In genomic region chr3:115854672-115855191, GRCm38 (mm10) we compare ENCODE assay signal across 19 mouse cellular contexts. TPM values are rescaled to one million over a fixed set of nuclear protein-coding genes. Genes with fewer than 3 reads are reported as not detected.
DNase-seq lines count a peak whose midpoint lies in the region; ATAC-seq and TF ChIP-seq lines count a peak whose summit lies in the region.
"Had no signal": no experiment of that assay in that cellular context is flagged by ENCODE, and none has a peak within 500 bp of the region (broad histone marks: within the 10 kb centered on the region; RNA-seq: fewer than 3 reads in every experiment).

No protein-coding gene starts in this region.

- no peaks in the 10 kb centered on the region for H3K27me3 ChIP-seq in forebrain, embryonic 10.5 days (ENCODE audit: poor library complexity, severe bottlenecking)
- H3K27me3 ChIP-seq in forebrain, embryonic 16.5 days (replicated peaks; ENCODE audit: control insufficient read depth, insufficient read depth, low read length), result no peaks in the 10 kb centered on the region
- H3K27me3 ChIP-seq in hindbrain, embryonic 13.5 days, result no peaks in the 10 kb centered on the region
- no peaks in the 10 kb centered on the region for H3K27me3 ChIP-seq in hindbrain, embryonic 16.5 days (replicated peaks; ENCODE audit: control insufficient read depth, insufficient read depth, low read length)
- H3K27me3 ChIP-seq: embryonic facial prominence, embryonic 13.5 days; embryonic facial prominence, embryonic 15.5 days; Patski had no signal

- H3K9ac ChIP-seq in forebrain, embryonic 16.5 days (replicated peaks; ENCODE audit: low read depth, low read length), result no peak overlapping the region
- H3K9ac ChIP-seq in hindbrain, embryonic 13.5 days, result no peak overlapping the region
- H3K9ac ChIP-seq in hindbrain, embryonic 16.5 days (ENCODE audit: low read depth, low read length), result no peak overlapping the region
- H3K9ac ChIP-seq: embryonic facial prominence, embryonic 13.5 days; embryonic facial prominence, embryonic 15.5 days had no signal

- peak overlapping the region; percentile 84 for H3K27ac ChIP-seq in forebrain, embryonic 10.5 days
- no peak overlapping the region for H3K27ac ChIP-seq in forebrain, embryonic 16.5 days (ENCODE audit: low read length)
- peak overlapping the region; percentile 61 for H3K27ac ChIP-seq in layer of hippocampus, adult 2 months
- peak overlapping the region; percentile 46; the same call in 1 of the 2 replicates for H3K27ac ChIP-seq in cortical plate, adult 2 months (ENCODE audit: insufficient read depth, low read length)
- no peak overlapping the region for H3K27ac ChIP-seq in hindbrain, embryonic 13.5 days
- H3K27ac ChIP-seq in hindbrain, embryonic 16.5 days (ENCODE audit: low read depth, low read length), result no peak overlapping the region
- H3K27ac ChIP-seq: embryonic facial prominence, embryonic 13.5 days; embryonic facial prominence, embryonic 15.5 days had no signal

- H3K4me1 ChIP-seq in forebrain, embryonic 10.5 days, result peaks cover 46% of the 10 kb centered on the region
- peaks cover 14% of the 10 kb centered on the region for H3K4me1 ChIP-seq in forebrain, embryonic 16.5 days (replicated peaks; ENCODE audit: control insufficient read depth, insufficient read depth, low read length)
- H3K4me1 ChIP-seq in cortical plate, adult 2 months (ENCODE audit: control insufficient read depth, insufficient read depth, low read length), result no peaks in the 10 kb centered on the region
- H3K4me1 ChIP-seq in hindbrain, embryonic 13.5 days (replicated peaks), result peaks cover 15% of the 10 kb centered on the region
- H3K4me1 ChIP-seq in hindbrain, embryonic 16.5 days (ENCODE audit: control insufficient read depth, insufficient read depth, low read depth, low read length), result peaks cover 3% of the 10 kb centered on the region
- H3K4me1 ChIP-seq: embryonic facial prominence, embryonic 13.5 days; embryonic facial prominence, embryonic 15.5 days had no signal

- no peak for TF ChIP-seq POLR2A in cortical plate, adult 2 months (IDR thresholded peaks at IDR 0.05; ENCODE audit: extremely low read depth, insufficient read depth, low read length)

- 90% methylated on average over 7 of the region's 7 CpGs for WGBS in forebrain, embryonic 10.5 days
- WGBS in forebrain, embryonic 16.5 days, result 94% methylated on average over 7 of the region's 7 CpGs
- WGBS in hindbrain, embryonic 13.5 days, result 96% methylated on average over 7 of the region's 7 CpGs
- 94% methylated on average over 7 of the region's 7 CpGs for WGBS in hindbrain, embryonic 16.5 days

- DNase-seq in forebrain, embryonic 10.5 days (ENCODE audit: extremely low spot score, low spot score), result no peak
- DNase-seq in layer of hippocampus, adult 2 months (ENCODE audit: low spot score in 2 of 2), result no peak
- DNase-seq in layer of hippocampus, postnatal 14 days (ENCODE audit: low spot score in 2 of 2), result no peak
- DNase-seq: adrenal gland, adult 8-10 months; adrenal gland, postnatal 14 days; adrenal gland, postnatal 36 days; cerebellum, postnatal 25 days; embryo, embryonic 11 days had no signal

- no peak for ATAC-seq in forebrain, embryonic 16.5 days
- ATAC-seq in hindbrain, embryonic 13.5 days (ENCODE audit: low FRiP score), result no peak
- ATAC-seq in hindbrain, embryonic 16.5 days, result no peak
- ATAC-seq: activated CD4-positive, CD25-positive, alpha-beta regulatory T cell, adult 4 months; forebrain, embryonic 14.5 days; Patski had no signal

- no peaks in the 10 kb centered on the region for H3K36me3 ChIP-seq in forebrain, embryonic 10.5 days (replicated peaks)
- no peaks in the 10 kb centered on the region for H3K36me3 ChIP-seq in forebrain, embryonic 16.5 days (ENCODE audit: control insufficient read depth, insufficient read depth)
- H3K36me3 ChIP-seq in hindbrain, embryonic 13.5 days, result no peaks in the 10 kb centered on the region
- H3K36me3 ChIP-seq in hindbrain, embryonic 16.5 days (ENCODE audit: control insufficient read depth, insufficient read depth, low read length), result no peaks in the 10 kb centered on the region
- H3K36me3 ChIP-seq: embryonic facial prominence, embryonic 13.5 days; embryonic facial prominence, embryonic 15.5 days; G1E had no signal

- H3K4me2 ChIP-seq in forebrain, embryonic 16.5 days (ENCODE audit: low read length), result no peak overlapping the region
- H3K4me2 ChIP-seq in hindbrain, embryonic 13.5 days, result no peak overlapping the region
- no peak overlapping the region for H3K4me2 ChIP-seq in hindbrain, embryonic 16.5 days (ENCODE audit: low read length)
- H3K4me2 ChIP-seq: embryonic facial prominence, embryonic 13.5 days; embryonic facial prominence, embryonic 15.5 days had no signal

- no peaks in the 10 kb centered on the region for H3K9me3 ChIP-seq in forebrain, embryonic 10.5 days
- no peaks in the 10 kb centered on the region for H3K9me3 ChIP-seq in forebrain, embryonic 16.5 days (ENCODE audit: control insufficient read depth, low read length)
- H3K9me3 ChIP-seq in hindbrain, embryonic 13.5 days, result no peaks in the 10 kb centered on the region
- H3K9me3 ChIP-seq in hindbrain, embryonic 16.5 days (ENCODE audit: control insufficient read depth, low read length), result no peaks in the 10 kb centered on the region
- H3K9me3 ChIP-seq: embryonic facial prominence, embryonic 13.5 days; embryonic facial prominence, embryonic 15.5 days; G1E had no signal

- H3K4me3 ChIP-seq in forebrain, embryonic 10.5 days, result no peak overlapping the region
- H3K4me3 ChIP-seq in forebrain, embryonic 16.5 days (replicated peaks; ENCODE audit: low read length), result no peak overlapping the region
- no peak overlapping the region for H3K4me3 ChIP-seq in layer of hippocampus, adult 2 months
- H3K4me3 ChIP-seq in cortical plate, adult 2 months (ENCODE audit: insufficient read depth, low read length), result no peak overlapping the region
- no peak overlapping the region for H3K4me3 ChIP-seq in hindbrain, embryonic 13.5 days
- H3K4me3 ChIP-seq in hindbrain, embryonic 16.5 days (ENCODE audit: low read length), result no peak overlapping the region
- H3K4me3 ChIP-seq: embryonic facial prominence, embryonic 13.5 days; embryonic facial prominence, embryonic 15.5 days; erythroblast, embryonic 14.5 days had no signal

- no peak for TF ChIP-seq CTCF in layer of hippocampus, adult 2 months (conservative IDR thresholded peaks at IDR 0.05)
- no peak for TF ChIP-seq CTCF in cortical plate, adult 2 months (IDR thresholded peaks at IDR 0.05; ENCODE audit: extremely low read depth, insufficient read depth, low read length)

RNA-seq across cellular contexts. Expression of gene Dph5, which starts 32.9 kb away (rescaled TPM):
- 35.1 and 36.4 TPM in 2 replicates for polyA plus RNA-seq in forebrain, embryonic 10.5 days (2016; fragmentation: Nextera tagmentation; extraction: Ambion mirVana)
- polyA plus RNA-seq in forebrain, embryonic 16.5 days (2015; fragmentation: Nextera tagmentation; extraction: Ambion mirVana), result 30.2 and 32.6 TPM in 2 replicates
- total RNA-seq in layer of hippocampus, adult 2 months (2021), result 10 to 100 TPM; 13.1 to 16.2 TPM
- total RNA-seq in layer of hippocampus, postnatal 14 days (2021), result 10 to 100 TPM; 15.9 to 16.9 TPM
- polyA plus RNA-seq in cortical plate, adult 2 months (2012; rRNA removed), result 14.2 and 15.0 TPM in 2 replicates
- polyA plus RNA-seq in hindbrain, embryonic 13.5 days (2015; fragmentation: Nextera tagmentation; extraction: Ambion mirVana), result 25.6 and 27.7 TPM in 2 replicates
- polyA plus RNA-seq in hindbrain, embryonic 16.5 days (2015; fragmentation: Nextera tagmentation; extraction: Ambion mirVana), result 25.0 and 26.9 TPM in 2 replicates

Comparison
In these comparisons a context has a peak if more than half of its experiments do, and no peak if none do; other contexts are left out.
1. H3K27ac ChIP-seq: peak in forebrain, embryonic 10.5 days (single experiment), layer of hippocampus, adult 2 months (single experiment) and cortical plate, adult 2 months (single experiment); none in forebrain, embryonic 16.5 days (single experiment), hindbrain, embryonic 13.5 days (single experiment) and hindbrain, embryonic 16.5 days (single experiment).